Mouse (Mus musculus): ENCODE data around the gene Olfr1008.
"Not testable (repeated sequence)": the region's sequence is repeated elsewhere in the genome, so short reads cannot be mapped to it uniquely, and the experiment has no call there.

The Olfr1008 gene

GRCm38 (mm10) chr2:85689131-85689530 is at the start of gene Olfr1008:
Gene Olfr1008, plus strand, starts transcription at chr2:85689431.
- ChIA-PET CTCF (no interaction called here), POLR2A (no interaction called here)

GRCm38 (mm10) chr2:85650604-85651003 is 38.6 kb upstream of the Olfr1008 start, which contains the start of gene Olfr1002:
Gene Olfr1002, minus strand, starts transcription at chr2:85650704.
- ChIA-PET CTCF (no interaction called here), POLR2A (no interaction called here)

- POLR2A ChIA-PET = not testable (repeated sequence)
Measured at GRCm38 (mm10) chr2:85664355-85664754, 24.9 kb upstream of the Olfr1008 start, which contains the start of gene Olfr154. Gene Olfr154, minus strand, starts transcription at chr2:85664455.

GRCm38 (mm10) chr2:85678667-85679066 is 10.6 kb upstream of the Olfr1008 start, which contains the start of gene Olfr1006:
Gene Olfr1006, minus strand, starts transcription at chr2:85678767.
- CTCF ChIA-PET = no interaction called here
- POLR2A ChIA-PET = no interaction called here

More at GRCm38 (mm10) chr2:85664355-85664754, 24.9 kb upstream of the Olfr1008 start, which contains the start of gene Olfr154:
- CTCF ChIA-PET = not testable (repeated sequence)

GRCm38 (mm10) chr2:85710680-85711079 is 21.4 kb downstream of the Olfr1008 start:
- POLR2A ChIA-PET, CTCF ChIA-PET: not testable (repeated sequence)

- ChIA-PET POLR2A (no interaction called here), CTCF (no interaction called here)
Measured at GRCm38 (mm10) chr2:85711159-85711558, 21.9 kb downstream of the Olfr1008 start.

- ChIA-PET CTCF (no interaction called here), POLR2A (no interaction called here)
Measured at GRCm38 (mm10) chr2:85715119-85715518, 25.9 kb downstream of the Olfr1008 start, which contains the start of gene Olfr1009. Gene Olfr1009, plus strand, starts transcription at chr2:85715419.

- ChIA-PET POLR2A (no interaction called here), CTCF (no interaction called here)
Measured at GRCm38 (mm10) chr2:85725793-85726192, 36.6 kb downstream of the Olfr1008 start.
